Comparison of ENCODE assay signal across 8 mouse cellular contexts in genomic region chr5:122706917-122707275, GRCm38 (mm10). TPM values are rescaled to one million over a fixed set of nuclear protein-coding genes. Genes with fewer than 3 reads are reported as not detected.
DNase-seq lines count a peak whose midpoint lies in the region; ATAC-seq and TF ChIP-seq lines count a peak whose summit lies in the region.

No protein-coding gene starts in this region.

- no peak for TF ChIP-seq CTCF in bone marrow macrophage, adult 2 months (IDR thresholded peaks at IDR 0.05; ENCODE audit: low read depth, low read length)

- TF ChIP-seq POLR2A in bone marrow macrophage, adult 2 months (IDR thresholded peaks at IDR 0.05; ENCODE audit: borderline replicate concordance, low read depth, low read length), result no peak

- peak overlapping the region; percentile 14; the same call in 1 of the 2 replicates for H3K27ac ChIP-seq in kidney, embryonic 14.5 days (ENCODE audit: low read depth, low read length)
- peak overlapping the region; percentile 97 for H3K27ac ChIP-seq in bone marrow macrophage, adult 2 months (ENCODE audit: insufficient read depth, low read depth, low read length)
- H3K27ac ChIP-seq in hindbrain, embryonic 11.5 days (ENCODE audit: low read depth, low read length), result no peak overlapping the region
- H3K27ac ChIP-seq in midbrain, embryonic 11.5 days (ENCODE audit: low read depth, low read length), result no peak overlapping the region

- no peak for DNase-seq in kidney, postnatal 36 days
- DNase-seq in hindbrain, embryonic 11.5 days (ENCODE audit: low spot score), result no peak
- no peak for DNase-seq in midbrain, embryonic 11.5 days (ENCODE audit: low spot score, missing footprints)
- no peak for DNase-seq in frontal cortex, postnatal 25 days (ENCODE audit: low spot score in 2 of 2)
- no peak for DNase-seq in thymus, postnatal 4 days
- no peak for DNase-seq in thymus, postnatal 14 days

- no peaks in the 10 kb centered on the region for H3K36me3 ChIP-seq in kidney, embryonic 14.5 days (ENCODE audit: control insufficient read depth, insufficient read depth, low read length)
- no peaks in the 10 kb centered on the region for H3K36me3 ChIP-seq in hindbrain, embryonic 11.5 days (ENCODE audit: control insufficient read depth, insufficient read depth, low read length)
- no peaks in the 10 kb centered on the region for H3K36me3 ChIP-seq in midbrain, embryonic 11.5 days (ENCODE audit: control insufficient read depth, insufficient read depth, low read length)

- 36% methylated on average over 5 of the region's 5 CpGs for WGBS in kidney, embryonic 14.5 days
- whole genome bisulfite sequencing in hindbrain, embryonic 11.5 days, result 50% methylated on average over 5 of the region's 5 CpGs
- WGBS in midbrain, embryonic 11.5 days, result 42% methylated on average over 5 of the region's 5 CpGs

- peak overlapping the region; percentile 62 for H3K4me2 ChIP-seq in kidney, embryonic 14.5 days (replicated peaks; ENCODE audit: low read depth, low read length)
- H3K4me2 ChIP-seq in hindbrain, embryonic 11.5 days (replicated peaks; ENCODE audit: low read depth, low read length), result peak overlapping the region; percentile 92
- peak overlapping the region; percentile 88 for H3K4me2 ChIP-seq in midbrain, embryonic 11.5 days

- no peaks in the 10 kb centered on the region for H3K9me3 ChIP-seq in kidney, embryonic 14.5 days (ENCODE audit: control insufficient read depth, low read length)
- no peaks in the 10 kb centered on the region for H3K9me3 ChIP-seq in hindbrain, embryonic 11.5 days (ENCODE audit: control insufficient read depth, low read length)
- H3K9me3 ChIP-seq in midbrain, embryonic 11.5 days (ENCODE audit: control insufficient read depth, low read length), result no peaks in the 10 kb centered on the region

- peak overlapping the region; percentile 62 for H3K9ac ChIP-seq in kidney, embryonic 14.5 days (ENCODE audit: low read depth, low read length)
- H3K9ac ChIP-seq in hindbrain, embryonic 11.5 days (ENCODE audit: low read depth, low read length), result peak overlapping the region; percentile 74
- peak overlapping the region; percentile 80 for H3K9ac ChIP-seq in midbrain, embryonic 11.5 days (ENCODE audit: low read length)

- ATAC-seq in kidney, embryonic 14.5 days (ENCODE audit: low FRiP score, low TSS enrichment), result peak; percentile 13; the same call in 1 of the 2 replicates
- 0 out of 2 replicates have a peak, but pooled peaks have one; percentile 12 for ATAC-seq in hindbrain, embryonic 11.5 days (ENCODE audit: low FRiP score)
- ATAC-seq in midbrain, embryonic 11.5 days (ENCODE audit: low FRiP score), result peak; percentile 18; the same call in 1 of the 2 replicates

- peak overlapping the region; percentile 52 for H3K4me3 ChIP-seq in kidney, embryonic 14.5 days (ENCODE audit: low read length)
- peak overlapping the region; percentile 77 for H3K4me3 ChIP-seq in bone marrow macrophage, adult 2 months (ENCODE audit: insufficient read depth, low read length)
- H3K4me3 ChIP-seq in hindbrain, embryonic 11.5 days (ENCODE audit: low read depth, low read length), result peak overlapping the region; percentile 59
- H3K4me3 ChIP-seq in midbrain, embryonic 11.5 days (ENCODE audit: low read depth, low read length), result peak overlapping the region; percentile 56

- H3K27me3 ChIP-seq in kidney, embryonic 14.5 days (ENCODE audit: control insufficient read depth, insufficient read depth, low read length), result no peaks in the 10 kb centered on the region
- no peaks in the 10 kb centered on the region for H3K27me3 ChIP-seq in hindbrain, embryonic 11.5 days (ENCODE audit: control insufficient read depth, insufficient read depth, low read length)
- H3K27me3 ChIP-seq in midbrain, embryonic 11.5 days (ENCODE audit: control insufficient read depth, insufficient read depth, low read length), result no peaks in the 10 kb centered on the region

- no peaks in the 10 kb centered on the region for H3K4me1 ChIP-seq in kidney, embryonic 14.5 days (ENCODE audit: control insufficient read depth, insufficient read depth, low read length)
- peaks cover 44% of the 10 kb centered on the region for H3K4me1 ChIP-seq in bone marrow macrophage, adult 2 months (ENCODE audit: control insufficient read depth, insufficient read depth, low read length)
- no peaks in the 10 kb centered on the region; the same call in 1 of the 2 replicates for H3K4me1 ChIP-seq in hindbrain, embryonic 11.5 days (replicated peaks; ENCODE audit: control insufficient read depth, insufficient read depth, low read length)
- H3K4me1 ChIP-seq in midbrain, embryonic 11.5 days (ENCODE audit: control insufficient read depth, insufficient read depth, low read length), result peaks cover 11% of the 10 kb centered on the region

RNA-seq across cellular contexts. Expression of gene P2rx4, which starts 0.4 kb away (rescaled TPM):
- 14.0 and 14.8 TPM in 2 replicates for polyA plus RNA-seq in kidney, embryonic 14.5 days (2014; fragmentation: Nextera tagmentation; extraction: Ambion mirVana)
- polyA plus RNA-seq in bone marrow macrophage, adult 2 months (2012; ENCODE audit: insufficient read depth, insufficient read length, missing spikeins), result 497 and 499 TPM in 2 replicates
- 10.8 and 12.4 TPM in 2 replicates for polyA plus RNA-seq in hindbrain, embryonic 11.5 days (2014; fragmentation: Nextera tagmentation; extraction: Ambion mirVana)
- 6.8 and 7.7 TPM in 2 replicates for polyA plus RNA-seq in midbrain, embryonic 11.5 days (2014; fragmentation: Nextera tagmentation; extraction: Ambion mirVana)

Comparison
In these comparisons a context has a peak if more than half of its experiments do, and no peak if none do; other contexts are left out.
1. H3K27ac ChIP-seq: peak in kidney, embryonic 14.5 days (single experiment) and bone marrow macrophage, adult 2 months (single experiment); none in hindbrain, embryonic 11.5 days (single experiment) and midbrain, embryonic 11.5 days (single experiment).
2. RNA of gene P2rx4, which starts 0.4 kb away (polyA plus RNA-seq): 497 to 499 TPM in bone marrow macrophage, adult 2 months; 14.0 to 14.8 TPM in kidney, embryonic 14.5 days, 10.8 to 12.4 TPM in hindbrain, embryonic 11.5 days and 6.8 to 7.7 TPM in midbrain, embryonic 11.5 days; every median in the first group is over 10 times any median in the second.
3. Peak in every context shown above with its lines, with median percentiles within 50 percentile points of each other: ATAC-seq, H3K4me2 ChIP-seq, H3K4me3 ChIP-seq and H3K9ac ChIP-seq.